Mouse (Mus musculus) kidney, embryonic 16.5 days (tissue): Measurements from ENCODE around the gene Perm1. TPM values are rescaled to one million over a fixed set of nuclear protein-coding genes. Genes with fewer than 3 reads are reported as not detected.
A peak's percentile ranks its signal among the peaks of the same experiment; 100 is the strongest.

Experiments used
- ATAC-seq: fragments of 200-750 bp; cut with Nextera tagmentation; 2 replicates; pipeline ENCODE4 v1.8.0; 2017; ENCODE audit warnings: moderate TSS enrichment; ENCODE audit not compliant: low FRiP score, low TSS enrichment
- H3K27ac ChIP-seq: fragments of 300-500 bp; sonication (generic); 2 replicates; pipeline ENCODE4 v1.5.1; 2014; ENCODE audit warnings: low read length
- H3K27me3 ChIP-seq: fragments of 300-500 bp; sonication (generic); 2 replicates; pipeline ENCODE4 v1.6.1; 2014; ENCODE audit warnings: low read length, control low read depth, mixed read lengths; ENCODE audit not compliant: insufficient read depth
- H3K36me3 ChIP-seq: fragments of 300-500 bp; sonication (generic); 2 replicates; pipeline ENCODE4 v1.6.1; 2014; ENCODE audit warnings: low read length, control low read depth, mixed read lengths; ENCODE audit not compliant: insufficient read depth
- H3K4me1 ChIP-seq: fragments of 300-500 bp; sonication (generic); 2 replicates; pipeline ENCODE4 v1.6.1; 2014; ENCODE audit warnings: low read length, control low read depth, mixed read lengths; ENCODE audit not compliant: insufficient read depth
- H3K4me2 ChIP-seq: fragments of 300-500 bp; sonication (generic); replicated peaks from 2 replicates; pipeline ENCODE4 v1.6.1; 2014; ENCODE audit warnings: low read depth, low read length
- H3K4me3 ChIP-seq: fragments of 300-500 bp; sonication (generic); 2 replicates; pipeline ENCODE4 v1.5.1; 2014; ENCODE audit warnings: mild to moderate bottlenecking, low read length
- H3K9ac ChIP-seq: fragments of 300-500 bp; sonication (generic); replicated peaks from 2 replicates; pipeline ENCODE4 v1.6.1; 2014; ENCODE audit warnings: low read length
- H3K9me3 ChIP-seq: fragments of 300-500 bp; sonication (generic); 2 replicates; pipeline ENCODE4 v1.6.1; 2016; ENCODE audit warnings: low read length, control low read depth
- WGBS: fragments of 180-500 bp; shearing (Covaris S2); extraction: QIAGEN DNeasy Blood & Tissue Kit; methylation state at CpG from one replicate; pipeline ENCODE4 v1.1.7; 2014; 5-methylcytosine and 5-hydroxymethylcytosine counted together
- polyA plus RNA-seq: library from polyadenylated mRNA; unstranded; fragments of >200 nt; fragmentation: Nextera tagmentation; extraction: Ambion mirVana; gene quantifications from 2 replicates; pipeline ENCODE4 v1.2.1, GENCODE M21; 2015

The Perm1 gene
- 0.70 and 0.90 TPM in 2 replicates for polyA plus RNA-seq

- no peak within 1 kb of the TSS for H3K4me3 ChIP-seq
- no peak for ATAC-seq
Measured at GRCm38 (mm10) chr4:156215649-156216048, at the start of gene Perm1. Perm1 (plus strand) TSS chr4:156215868.

GRCm38 (mm10) chr4:156166477-156166876, 49.2 kb upstream of the Perm1 start:
- Histone ChIP-seq H3K27me3 (no peaks in the 10 kb centered on the region), H3K36me3 (peaks cover 95% of the 10 kb centered on the region), H3K4me2 (no peak overlapping the region), H3K9ac (no peak overlapping the region), H3K4me3 (no peak overlapping the region), H3K4me1 (no peaks in the 10 kb centered on the region), H3K27ac (no peak overlapping the region), H3K9me3 (peaks cover 17% of the 10 kb centered on the region)
- WGBS: 94% methylated on average over 9 of the region's 9 CpGs
- no peak; the same call in 1 of the 2 replicates for ATAC-seq

More at GRCm38 (mm10) chr4:156215649-156216048, at the start of gene Perm1:
- 72% methylated on average over 4 of the region's 4 CpGs for WGBS
- Histone ChIP-seq H3K9ac (no peak within 1 kb of the TSS), H3K4me1 (no peaks in the 10 kb centered on the region), H3K27ac (no peak within 1 kb of the TSS), H3K4me2 (no peak within 1 kb of the TSS), H3K36me3 (no peaks in the 10 kb centered on the region), H3K9me3 (no peaks in the 10 kb centered on the region), H3K27me3 (no peaks in the 10 kb centered on the region)

GRCm38 (mm10) chr4:156168611-156169010, 47.1 kb upstream of the Perm1 start:
- WGBS: 92% methylated on average over 8 of the region's 8 CpGs
- H3K9ac ChIP-seq: no peak overlapping the region

GRCm38 (mm10) chr4:156169129-156169528, 46.5 kb upstream of the Perm1 start:
- no peak for ATAC-seq
- H3K36me3 ChIP-seq: peaks cover 98% of the 10 kb centered on the region
- H3K4me2 ChIP-seq: no peak overlapping the region
- H3K9me3 ChIP-seq: no peaks in the 10 kb centered on the region
- H3K4me1 ChIP-seq: no peaks in the 10 kb centered on the region
- H3K27me3 ChIP-seq: no peaks in the 10 kb centered on the region
- WGBS: 92% methylated on average over 10 of the region's 10 CpGs
- H3K27ac ChIP-seq: no peak overlapping the region
- H3K4me3 ChIP-seq: no peak overlapping the region
- H3K9ac ChIP-seq: no peak overlapping the region

More at GRCm38 (mm10) chr4:156168611-156169010, 47.1 kb upstream of the Perm1 start:
- H3K27ac ChIP-seq: no peak overlapping the region
- no peak overlapping the region for H3K4me2 ChIP-seq
- H3K9me3 ChIP-seq: no peaks in the 10 kb centered on the region
- H3K4me3 ChIP-seq: no peak overlapping the region
- no peak for ATAC-seq
- no peaks in the 10 kb centered on the region for H3K27me3 ChIP-seq
- peaks cover 98% of the 10 kb centered on the region for H3K36me3 ChIP-seq
- H3K4me1 ChIP-seq: no peaks in the 10 kb centered on the region

GRCm38 (mm10) chr4:156171828-156172227, 43.8 kb upstream of the Perm1 start:
- Histone ChIP-seq H3K9me3 (no peaks in the 10 kb centered on the region), H3K27me3 (no peaks in the 10 kb centered on the region), H3K9ac (no peak overlapping the region), H3K27ac (no peak overlapping the region), H3K4me1 (no peaks in the 10 kb centered on the region), H3K36me3 (peaks cover 100% of the 10 kb centered on the region), H3K4me2 (no peak overlapping the region), H3K4me3 (no peak overlapping the region)
- ATAC-seq: no peak
- 97% methylated on average over 11 of the region's 11 CpGs for WGBS

- H3K9ac ChIP-seq: no peak overlapping the region
- no peak overlapping the region for H3K4me3 ChIP-seq
- no peaks in the 10 kb centered on the region for H3K27me3 ChIP-seq
- H3K4me2 ChIP-seq: no peak overlapping the region
- no peak for ATAC-seq
- H3K27ac ChIP-seq: no peak overlapping the region
- peaks cover 74% of the 10 kb centered on the region for H3K36me3 ChIP-seq
- H3K4me1 ChIP-seq: no peaks in the 10 kb centered on the region
- WGBS: 90% methylated on average over 9 of the region's 9 CpGs
- no peaks in the 10 kb centered on the region for H3K9me3 ChIP-seq
Measured at GRCm38 (mm10) chr4:156177630-156178029, 38.0 kb upstream of the Perm1 start.

GRCm38 (mm10) chr4:156183747-156184146, 31.9 kb upstream of the Perm1 start:
- Histone ChIP-seq H3K4me3 (no peak overlapping the region), H3K9me3 (no peaks in the 10 kb centered on the region), H3K9ac (no peak overlapping the region), H3K36me3 (peaks cover 25% of the 10 kb centered on the region), H3K4me1 (peaks cover 38% of the 10 kb centered on the region), H3K4me2 (no peak overlapping the region), H3K27ac (no peak overlapping the region), H3K27me3 (no peaks in the 10 kb centered on the region)
- ATAC-seq: no peak
- 89% methylated on average over 5 of the region's 5 CpGs for WGBS

- ATAC-seq: no peak
- WGBS: 66% methylated on average over 7 of the region's 7 CpGs
- Histone ChIP-seq H3K27me3 (no peaks in the 10 kb centered on the region), H3K27ac (no peak overlapping the region), H3K36me3 (peaks cover 20% of the 10 kb centered on the region), H3K9me3 (no peaks in the 10 kb centered on the region), H3K4me2 (no peak overlapping the region), H3K9ac (no peak overlapping the region), H3K4me1 (peaks cover 44% of the 10 kb centered on the region), H3K4me3 (no peak overlapping the region)
Measured at GRCm38 (mm10) chr4:156184291-156184954, 31.2 kb upstream of the Perm1 start.

GRCm38 (mm10) chr4:156185456-156185949, 30.2 kb upstream of the Perm1 start:
- peaks cover 23% of the 10 kb centered on the region for H3K36me3 ChIP-seq
- H3K27ac ChIP-seq: peak overlapping the region; percentile 36; the same call in 1 of the 2 replicates
- no peak for ATAC-seq
- H3K9ac ChIP-seq: peak overlapping the region; percentile 57
- peak overlapping the region; percentile 44 for H3K4me2 ChIP-seq
- H3K4me1 ChIP-seq: peaks cover 55% of the 10 kb centered on the region
- peak overlapping the region; percentile 32 for H3K4me3 ChIP-seq
- H3K9me3 ChIP-seq: no peaks in the 10 kb centered on the region
- 77% methylated on average over 13 of the region's 13 CpGs for WGBS
- no peaks in the 10 kb centered on the region for H3K27me3 ChIP-seq
